Mouse (Mus musculus) kidney, adult 2 months (tissue): Measurements from ENCODE around the gene Map3k6.

Source experiments
- CTCF ChIP-seq: fragments of 200-500 bp; conservative IDR thresholded peaks from 2 replicates; pipeline ENCODE4 v1.5.1; 2011; ENCODE audit warnings: low read depth, mild to moderate bottlenecking, control low read depth, low read length, moderate library complexity, mixed read lengths; ENCODE audit not compliant: insufficient read depth, insufficient read length
- POLR2A ChIP-seq: fragments of 200-500 bp; IDR thresholded peaks from one replicate; pipeline ENCODE4 v1.6.1; 2011; ENCODE audit warnings: low read depth, low read length, control low read depth

GRCm38 (mm10) chr4:133197801-133198286, 42.8 kb upstream of the Map3k6 start:
- TF ChIP-seq POLR2A: no peak
- TF ChIP-seq CTCF: no peak
